Mouse (Mus musculus) urinary bladder, postnatal 36 days (tissue): ENCODE measurements around the gene Gm44965.

ENCODE experiments used
- DNase-seq, 2 experiments: peaks; one replicate each; pipeline ENCODE4 v3.0.0; 2022; ENCODE audit warnings: low spot score in 2 of 2, mixed read lengths in 1 of 2

The Gm44965 gene

DNA sequence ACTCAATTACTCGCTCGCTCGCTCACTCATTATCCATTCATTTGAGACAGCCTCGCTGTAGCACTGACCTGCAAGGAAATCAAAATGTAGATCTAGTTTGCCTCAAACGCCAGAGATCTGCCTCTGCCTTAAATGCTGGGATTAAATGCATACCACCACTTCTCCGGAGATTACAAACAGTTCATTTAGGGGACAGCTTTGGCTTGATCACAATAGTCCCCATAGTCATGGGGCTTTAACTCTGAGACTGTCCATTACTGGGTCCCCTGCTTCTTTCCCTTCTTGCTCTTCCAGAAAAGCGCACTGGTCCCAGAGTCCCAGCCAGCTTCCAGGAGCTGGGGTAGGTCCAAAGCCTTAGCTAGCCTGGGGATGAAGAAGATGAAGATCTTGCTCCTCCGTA lies 32.7 kb downstream of the Gm44965 start, which contains the start of gene AI854703:
Gene AI854703, plus strand, starts transcription at position 301 of the 400 bp plus-strand sequence.
- no peak for DNase-seq

DNA sequence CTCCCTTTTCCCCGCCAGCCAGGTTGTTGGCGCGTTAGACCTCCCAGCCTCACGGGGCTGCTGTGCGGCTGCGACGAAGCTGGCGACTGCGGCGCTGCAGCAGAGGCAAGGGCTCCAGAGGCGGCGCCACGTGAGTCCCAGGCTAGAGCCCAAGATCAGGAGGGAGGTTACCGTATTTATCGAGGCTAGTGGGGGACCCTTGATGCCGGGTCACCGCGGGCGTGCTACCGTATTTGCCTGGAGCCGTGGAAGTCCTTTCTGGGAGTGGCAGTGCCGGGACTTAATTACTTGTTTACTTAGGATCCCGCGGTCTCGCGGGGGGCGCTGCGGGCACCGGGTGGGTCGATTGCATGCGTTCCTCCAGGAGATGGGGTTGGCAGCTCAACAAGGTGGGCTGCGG lies 33.2 kb downstream of the Gm44965 start:
- DNase-seq, result peak; percentile 33 to 53

DNA sequence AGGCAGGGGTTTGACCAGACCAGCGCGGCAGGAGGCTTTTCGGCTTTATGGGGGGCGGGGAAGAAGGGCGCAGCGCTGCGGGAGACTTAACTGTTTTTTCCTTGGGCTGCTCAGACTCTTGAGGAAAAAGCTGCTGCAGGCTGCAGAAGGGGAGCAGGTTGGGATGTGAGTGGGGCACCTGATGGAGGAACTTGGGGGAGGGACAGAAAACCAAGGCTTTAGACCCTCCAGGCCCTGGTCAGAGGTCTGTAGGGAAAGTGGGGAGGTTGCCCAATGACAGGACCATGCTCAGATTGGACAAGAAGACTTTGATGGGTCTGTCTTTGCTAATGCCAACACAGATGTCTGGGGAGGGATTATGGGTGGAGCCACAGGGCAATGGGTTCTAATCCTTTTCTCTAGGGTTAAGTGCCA lies 33.8 kb downstream of the Gm44965 start:
- no peak for DNase-seq

DNA sequence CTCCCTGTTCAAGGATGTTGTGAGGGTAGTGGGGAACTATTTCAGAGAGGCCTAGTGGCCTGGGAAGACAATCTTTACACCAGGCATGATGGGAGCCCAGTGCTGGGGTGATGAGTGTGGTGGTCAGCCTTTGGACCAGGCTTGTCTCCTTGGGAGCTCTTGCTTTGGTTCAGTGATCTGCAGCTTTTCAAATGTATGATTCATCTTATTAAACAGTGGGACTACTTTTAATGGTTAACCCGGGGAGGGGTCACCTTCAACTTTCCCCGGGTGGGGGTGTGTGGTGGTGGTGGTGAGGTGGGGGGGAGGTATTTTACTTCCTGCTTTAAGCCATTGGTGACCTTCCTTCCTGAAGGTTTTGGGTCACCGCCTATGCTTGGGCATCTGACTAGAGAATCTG lies 34.6 kb downstream of the Gm44965 start:
- DNase-seq, result no peak

DNA sequence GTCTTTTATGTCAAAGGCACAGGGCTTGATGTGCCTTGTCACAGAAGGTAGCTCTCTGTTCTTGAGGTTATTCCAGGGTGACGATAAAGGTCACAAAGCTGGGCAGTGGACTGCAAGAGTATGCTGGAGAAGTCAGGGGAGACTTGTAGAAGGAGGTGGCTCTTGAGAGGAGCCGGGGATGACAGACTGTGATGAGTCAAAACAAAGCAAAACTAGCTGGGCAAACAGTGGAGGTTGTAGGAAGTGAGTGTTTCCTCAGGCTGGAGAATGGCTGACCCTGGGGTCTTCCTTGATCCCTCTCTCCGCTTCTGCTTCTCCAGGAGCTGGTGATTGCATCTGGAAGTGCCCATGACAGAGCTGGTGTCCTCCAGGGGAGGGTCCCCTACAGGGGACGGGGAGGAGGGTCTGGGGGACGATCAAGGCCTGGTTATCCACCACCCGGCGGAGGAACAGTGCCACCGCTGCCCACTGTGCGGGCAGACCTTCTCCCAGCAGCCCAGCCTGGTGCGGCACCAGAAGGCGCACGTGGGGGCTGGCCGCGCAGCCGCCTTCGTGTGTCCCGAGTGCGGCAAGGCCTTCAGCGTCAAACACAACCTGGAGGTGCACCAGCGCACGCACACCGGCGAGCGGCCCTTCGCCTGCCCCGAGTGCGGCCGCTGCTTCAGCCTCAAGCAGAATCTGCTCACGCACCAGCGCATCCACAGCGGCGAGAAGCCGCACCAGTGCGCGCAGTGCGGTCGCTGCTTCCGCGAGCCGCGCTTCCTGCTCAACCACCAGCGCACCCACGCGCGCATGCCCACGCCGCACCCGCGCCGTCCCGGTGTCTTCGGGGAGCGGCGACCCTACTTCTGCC lies 35.3 kb downstream of the Gm44965 start:
- DNase-seq, result no peak

DNA sequence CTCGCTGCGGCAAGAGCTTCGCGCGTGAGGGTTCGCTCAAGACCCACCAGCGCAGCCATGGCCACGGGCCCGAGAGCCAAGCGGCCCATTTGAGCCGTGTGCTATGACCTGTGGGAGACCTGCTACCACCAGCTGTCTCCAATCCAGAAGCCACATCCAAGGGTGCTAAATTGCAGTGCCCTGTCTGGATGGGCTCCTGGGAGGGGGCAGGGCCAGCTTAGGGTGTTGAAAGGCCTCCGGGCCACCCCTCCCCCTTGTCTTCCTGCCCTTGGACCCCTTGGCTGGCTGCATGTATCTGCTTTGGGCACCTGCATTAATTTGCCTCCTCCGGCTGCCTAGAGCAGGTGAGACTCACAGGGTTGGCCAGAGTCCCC lies 35.9 kb downstream of the Gm44965 start:
- DNase-seq, result no peak

DNA sequence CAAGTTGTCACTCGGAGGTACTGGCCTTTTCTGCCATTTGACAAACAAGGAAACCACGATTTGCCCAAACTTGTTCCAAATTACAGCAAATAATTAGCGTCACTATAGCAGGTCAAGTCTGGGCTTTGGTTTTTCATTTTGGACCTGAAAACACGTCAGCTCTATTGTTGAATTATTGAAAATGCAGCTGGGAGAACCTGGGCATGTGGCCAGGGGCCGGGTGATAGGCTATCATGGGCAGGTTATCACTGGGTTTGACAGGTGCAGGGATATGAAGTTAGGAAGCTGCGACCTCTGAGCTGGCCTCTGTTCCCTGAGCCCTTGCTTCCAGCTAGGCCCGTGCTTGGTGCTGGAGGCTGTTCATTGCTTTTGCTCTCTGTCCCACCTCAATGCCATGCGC lies 37.1 kb downstream of the Gm44965 start:
- peak; percentile 35 to 60 for DNase-seq

DNA sequence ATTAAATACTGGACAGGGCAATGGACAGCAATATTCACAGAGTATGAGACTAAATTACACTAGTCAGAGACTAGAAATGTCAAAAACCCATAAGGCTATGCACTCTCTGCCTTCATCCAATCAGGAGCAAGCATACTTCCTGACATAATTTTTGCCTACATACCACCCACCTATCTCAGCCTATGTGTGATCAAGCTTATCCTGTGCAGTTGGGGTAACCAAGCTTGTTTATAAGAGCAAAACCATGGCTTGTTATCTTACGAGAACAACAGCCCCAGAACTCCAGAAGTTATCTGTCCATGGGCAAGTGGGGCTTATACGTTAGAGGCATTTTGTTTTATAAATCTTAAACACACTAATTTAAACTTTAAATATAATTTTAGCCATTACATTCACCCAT lies 41.4 kb downstream of the Gm44965 start:
- DNase-seq, result no peak

DNA sequence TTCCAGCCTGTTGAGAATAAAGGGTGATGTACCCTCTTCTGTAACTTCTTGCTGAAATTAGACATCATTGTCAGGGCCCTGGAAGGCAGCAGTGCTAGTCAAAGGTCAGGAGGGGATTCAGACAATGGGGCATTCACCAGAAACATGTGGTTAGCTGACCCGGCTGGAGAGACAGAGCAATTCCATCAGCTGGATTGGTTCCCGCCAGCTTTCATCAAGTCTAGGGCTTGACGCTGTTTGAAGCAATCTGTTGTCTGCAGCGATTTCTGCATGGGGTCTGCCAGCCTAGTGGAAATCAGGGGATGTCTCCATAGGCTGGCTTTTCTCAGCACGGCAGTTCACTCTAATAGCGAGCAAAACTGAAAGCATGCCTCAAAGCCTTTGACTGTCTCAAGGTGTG lies 42.8 kb downstream of the Gm44965 start:
- no peak for DNase-seq

DNA sequence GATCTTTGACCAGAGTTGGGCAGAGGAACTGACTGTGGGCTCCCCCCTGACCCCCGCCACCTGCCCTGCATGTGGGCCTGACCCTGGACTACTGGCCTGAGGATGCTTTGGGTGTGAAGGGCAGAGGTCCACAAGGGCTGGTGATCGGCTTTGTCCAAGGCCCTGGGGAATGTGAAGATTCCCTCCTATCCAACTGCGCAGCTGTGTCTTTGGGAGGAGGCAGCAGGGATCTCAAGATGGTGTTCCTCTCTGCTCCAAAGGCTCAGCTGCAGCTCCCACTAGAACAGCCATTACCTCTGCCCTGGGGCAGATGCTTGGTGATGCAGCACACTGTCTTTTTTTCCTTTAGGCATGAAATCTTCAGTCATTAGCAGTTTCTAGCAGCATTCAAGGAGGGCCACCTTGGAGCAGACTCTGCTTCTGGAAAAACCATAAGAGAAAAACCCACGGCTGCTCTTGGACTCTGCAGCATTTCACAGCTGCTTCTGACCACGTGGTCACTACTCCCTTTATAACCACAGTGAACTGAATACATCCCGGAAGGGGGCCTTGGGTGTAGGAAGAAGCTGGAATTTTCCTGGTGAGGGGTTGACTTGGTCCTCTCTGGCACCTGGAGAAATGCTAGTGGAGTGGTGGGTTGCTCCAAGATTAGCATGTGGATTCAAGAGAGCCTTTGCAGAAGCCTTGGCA lies 44.2 kb downstream of the Gm44965 start:
- no peak for DNase-seq

DNA sequence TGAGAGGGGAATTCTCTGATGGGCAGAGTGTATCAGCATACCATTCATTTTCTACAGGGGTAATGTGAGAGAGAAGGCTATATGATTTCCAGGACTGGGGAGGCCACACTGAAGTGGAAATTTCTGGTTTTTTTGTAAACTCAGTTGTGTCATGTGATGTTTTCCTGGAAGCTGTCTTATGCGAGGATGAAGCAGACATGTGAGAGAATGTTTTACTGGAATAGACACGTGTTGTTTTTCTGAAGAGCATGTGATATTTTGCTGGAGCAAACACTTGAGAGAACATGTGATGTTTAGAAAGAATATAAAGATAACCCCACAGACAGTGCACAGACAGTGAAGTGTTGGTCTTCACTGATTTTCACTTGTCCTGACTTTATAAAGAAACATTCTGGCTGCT lies 44.8 kb downstream of the Gm44965 start:
- no peak for DNase-seq

DNA sequence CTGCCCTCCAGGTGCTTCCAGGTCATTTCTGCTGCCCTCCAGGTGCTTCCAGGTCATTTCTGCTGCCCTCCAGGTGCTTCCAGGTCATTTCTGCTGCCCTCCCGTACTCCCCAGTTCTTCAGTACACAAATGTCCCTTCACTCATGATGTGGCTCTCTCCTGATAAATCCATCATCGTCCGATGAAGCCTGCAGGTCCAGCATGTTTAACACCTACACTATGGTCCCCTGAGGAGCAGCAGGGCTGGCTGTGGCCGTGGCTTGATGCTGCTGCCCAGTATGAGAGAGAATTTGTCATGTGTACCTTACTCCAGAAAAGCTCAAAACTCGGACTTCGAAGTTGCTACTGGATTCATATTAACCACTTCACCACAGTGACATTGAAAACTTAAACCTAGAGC lies 47.6 kb downstream of the Gm44965 start:
- DNase-seq, result no peak

DNA sequence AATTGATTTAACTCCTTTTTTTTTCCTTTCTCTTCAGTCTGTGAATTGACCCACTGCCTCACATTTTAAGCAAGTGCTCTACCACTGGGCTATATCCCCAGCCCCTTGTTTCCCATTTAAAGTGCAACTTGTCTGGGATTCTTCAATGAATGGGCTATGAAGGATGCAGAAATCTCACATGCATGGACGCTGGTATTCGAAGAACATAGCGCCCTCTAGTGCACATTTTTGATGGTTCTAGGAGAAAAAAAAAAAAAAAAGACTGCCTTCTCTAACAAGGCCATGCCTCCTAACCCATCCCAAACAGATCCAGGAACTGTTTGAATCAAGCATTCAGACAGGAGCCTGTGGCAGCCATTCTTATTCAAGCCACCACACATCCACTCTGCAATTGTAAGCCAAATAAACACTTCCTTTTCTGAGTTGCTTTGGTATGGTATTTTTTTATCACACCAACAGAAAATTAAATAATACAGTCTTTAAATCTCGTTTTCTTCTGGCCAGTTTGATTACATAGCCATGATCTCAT lies 49.1 kb downstream of the Gm44965 start:
- DNase-seq, result no peak

DNA sequence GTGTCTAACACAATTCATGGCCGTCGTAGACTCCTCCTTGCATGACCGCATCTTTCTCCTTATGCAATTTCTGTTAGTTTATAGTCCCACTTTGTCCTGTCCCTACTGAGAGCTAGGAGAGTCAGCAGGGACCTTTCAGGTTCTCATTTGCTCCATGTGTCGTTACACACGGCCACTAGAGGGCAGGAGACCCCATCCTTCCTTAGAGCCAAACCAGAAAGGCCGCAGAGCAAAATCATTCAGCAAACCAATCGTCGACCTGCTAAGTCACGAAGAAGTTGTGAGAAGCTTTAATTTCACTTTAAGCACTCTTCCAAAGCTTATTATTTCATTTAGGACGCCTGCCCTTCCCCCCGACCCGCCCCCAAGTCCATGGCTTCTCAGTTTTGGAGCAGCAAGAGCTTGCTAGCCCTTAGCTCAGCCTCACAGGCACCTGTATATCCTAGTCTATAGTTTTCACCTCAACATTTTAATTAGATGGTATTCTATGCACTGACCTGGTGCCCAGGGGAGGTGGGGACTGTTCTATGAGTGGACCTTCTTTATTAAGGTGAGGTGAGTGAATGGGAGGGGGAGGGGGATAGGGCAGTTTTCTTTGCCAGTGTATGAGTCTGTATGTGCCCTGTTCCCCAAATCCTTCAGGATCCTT lies 52.0 kb downstream of the Gm44965 start:
- DNase-seq, result peak; percentile 47 to 68

DNA sequence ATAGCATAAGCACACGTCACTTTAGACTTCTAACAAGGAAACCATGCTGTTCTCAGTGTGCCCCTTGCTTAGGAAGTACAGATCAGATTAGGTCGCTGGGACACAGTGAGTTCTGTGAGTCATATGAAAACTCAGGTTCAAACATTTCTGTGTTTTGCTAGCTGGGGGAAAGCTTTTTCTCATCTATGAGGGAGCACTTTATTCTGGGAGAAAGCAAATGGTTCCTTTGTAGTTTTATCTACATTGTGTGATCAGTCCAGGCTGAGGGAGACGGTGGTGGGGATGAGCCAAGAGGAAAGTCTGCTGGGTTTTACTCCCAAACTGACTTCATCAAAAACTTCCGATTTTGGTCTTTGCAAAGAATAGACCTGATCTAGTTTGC lies 52.6 kb downstream of the Gm44965 start:
- DNase-seq, result no peak

DNA sequence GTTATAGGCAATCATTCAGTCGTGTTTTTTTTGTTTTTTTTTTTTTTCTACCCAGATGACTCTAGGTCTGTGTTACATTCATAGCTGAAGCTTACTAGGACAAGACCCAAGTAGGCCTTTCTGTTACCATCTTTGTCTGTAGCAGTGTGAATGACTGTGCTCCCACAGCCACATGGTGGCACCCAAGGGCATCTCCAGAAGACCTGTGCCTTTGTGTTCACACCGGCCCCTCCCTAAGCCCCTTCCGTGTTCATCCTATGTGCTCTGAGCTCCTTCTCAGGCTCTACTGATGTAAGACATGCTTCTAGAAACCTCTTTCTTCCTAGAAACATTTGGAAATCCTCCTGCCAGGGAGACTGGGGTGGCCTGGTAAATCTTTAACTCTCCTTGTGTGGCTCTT lies 53.3 kb downstream of the Gm44965 start, which contains the start of gene Gimap8:
Gene Gimap8, plus strand, starts transcription at position 240 of the 400 bp plus-strand sequence.
- DNase-seq, result peak in 1 of 2 experiments; percentile 25

DNA sequence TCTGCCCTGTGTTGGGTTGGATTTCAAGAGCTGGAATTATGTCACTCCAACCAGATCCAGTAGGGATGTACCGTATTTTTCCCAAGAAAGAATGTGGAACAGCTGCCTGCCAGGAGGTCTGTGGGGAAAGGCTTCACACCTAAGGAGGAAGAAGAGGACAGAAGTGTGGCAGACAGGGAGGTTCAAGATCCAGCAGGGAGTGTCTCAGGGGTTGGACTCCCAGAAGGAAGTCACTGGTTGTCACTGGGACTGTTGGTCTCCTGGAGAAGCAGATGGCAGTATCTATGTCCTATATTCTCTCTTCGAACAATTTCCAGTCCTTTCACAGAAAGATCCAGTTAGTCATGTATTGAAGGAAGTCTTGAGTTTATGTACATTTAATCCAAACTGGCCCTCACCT lies 53.9 kb downstream of the Gm44965 start:
- DNase-seq, result no peak

DNA sequence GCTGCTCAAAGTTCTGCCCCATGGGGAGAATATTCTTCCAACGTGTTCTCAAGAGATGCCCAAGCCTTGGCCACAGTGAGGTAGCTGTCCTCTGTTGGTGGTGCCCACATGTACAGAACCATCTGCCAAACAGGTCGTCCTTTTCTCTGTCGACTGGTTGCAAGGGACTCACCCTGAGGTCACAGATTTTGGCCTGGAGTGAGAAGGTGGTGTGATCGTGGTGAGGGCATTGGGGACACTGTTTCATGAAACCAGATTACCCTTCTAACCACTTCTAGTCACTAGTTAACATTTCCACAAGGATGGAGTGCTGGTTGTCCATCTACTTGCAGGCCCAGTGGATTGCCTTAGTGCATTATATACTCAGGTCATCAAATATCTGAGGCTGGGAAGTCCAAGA lies 55.0 kb downstream of the Gm44965 start:
- DNase-seq, result no peak

DNA sequence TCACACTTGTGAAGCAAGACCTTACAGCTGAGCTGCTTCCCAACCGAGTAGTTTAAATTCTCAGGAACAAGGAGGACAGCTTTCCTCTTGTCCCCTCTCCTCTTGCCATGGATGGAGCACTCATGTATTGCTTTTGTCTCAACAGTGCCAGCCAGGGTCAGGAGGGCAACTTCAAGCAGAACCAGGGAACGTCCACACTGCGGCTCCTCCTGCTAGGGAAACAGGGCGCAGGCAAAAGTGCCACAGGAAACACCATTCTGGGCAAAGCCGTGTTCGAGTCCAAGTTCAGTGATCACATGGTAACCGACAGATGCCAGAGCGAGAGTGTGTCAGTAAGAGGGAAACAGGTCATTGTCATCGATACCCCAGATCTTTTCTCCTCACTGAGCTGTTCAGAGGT lies 56.3 kb downstream of the Gm44965 start:
- DNase-seq, result no peak

DNA sequence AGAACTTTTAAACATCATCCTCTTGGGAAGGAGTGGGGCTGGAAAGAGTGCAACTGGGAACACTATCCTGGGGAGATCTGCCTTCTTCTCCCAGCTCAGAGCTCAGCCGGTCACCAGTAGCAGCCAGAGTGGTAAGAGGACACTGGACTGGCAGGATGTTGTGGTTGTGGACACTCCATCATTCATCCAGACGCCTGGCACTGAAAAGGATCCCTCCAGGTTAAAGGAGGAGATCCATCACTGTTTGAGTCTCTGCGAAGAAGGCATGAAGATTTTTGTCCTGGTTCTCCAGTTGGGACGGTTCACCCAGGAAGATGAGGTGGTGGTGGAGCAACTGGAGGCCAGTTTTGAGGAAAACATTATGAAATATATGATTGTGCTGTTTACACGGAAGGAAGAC lies 65.0 kb downstream of the Gm44965 start:
- DNase-seq, result no peak

DNA sequence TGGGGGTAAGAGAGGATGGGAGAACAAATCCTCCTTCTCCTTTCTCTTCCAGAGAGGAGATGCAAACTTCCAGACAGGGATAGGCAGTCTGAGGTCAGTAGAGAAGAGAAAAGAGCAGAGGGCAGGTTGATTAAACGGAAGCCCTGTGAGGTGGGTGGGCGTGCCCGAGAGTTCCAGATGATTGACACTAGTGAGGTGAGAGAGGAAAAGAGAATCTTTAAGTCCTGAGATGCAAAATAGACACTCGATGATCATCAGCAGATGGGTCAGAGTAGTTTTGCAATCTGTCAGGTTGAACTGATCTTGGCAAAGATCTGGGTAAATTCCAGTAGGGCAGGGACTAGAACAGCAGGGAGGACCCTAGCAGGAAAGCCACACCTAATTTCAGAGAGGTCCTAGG lies 71.0 kb downstream of the Gm44965 start:
- no peak for DNase-seq

DNA sequence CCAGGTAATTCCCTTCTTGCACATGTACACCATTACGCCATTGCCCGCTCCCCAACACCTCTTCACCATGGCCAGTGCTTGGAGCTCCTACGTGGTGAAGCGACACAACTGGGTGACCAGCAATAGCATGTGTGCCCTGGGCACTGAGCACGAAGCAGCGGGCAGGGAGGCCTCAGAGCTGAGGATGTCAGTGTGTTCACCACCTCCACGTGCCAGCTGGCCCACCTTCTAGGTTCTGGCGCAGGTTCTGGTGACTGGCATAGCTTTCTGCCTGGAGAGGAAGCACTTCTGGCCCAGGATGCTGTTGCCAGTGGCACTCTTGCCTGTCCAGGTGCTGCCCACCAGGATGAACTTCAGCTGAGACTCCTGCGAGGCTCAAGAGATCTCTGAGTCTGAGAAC lies 71.7 kb downstream of the Gm44965 start:
- DNase-seq, result no peak
